Mouse (Mus musculus) ES-Bruce4 (cell line): ENCODE measurements at regions not wholly inside any gene's neighbourhood (a gene's known extent, or its start where the extent isn't known, plus 50 kb on each side); places are given as distances from the start of the nearest gene placed in this dataset.

Experiments
- H3K27ac ChIP-seq: 2 replicates; pipeline ENCODE4 v1.5.1; 2012; ENCODE audit warnings: low read length, inconsistent platforms; ENCODE audit not compliant: insufficient read depth
- H3K27me3 ChIP-seq: 2 replicates; pipeline ENCODE4 v1.6.1; 2012; ENCODE audit warnings: mild to moderate bottlenecking, low read length, inconsistent platforms; ENCODE audit not compliant: control insufficient read depth, poor library complexity, insufficient read depth, severe bottlenecking
- H3K36me3 ChIP-seq: 2 replicates; pipeline ENCODE4 v1.6.1; 2012; ENCODE audit warnings: inconsistent platforms, mild to moderate bottlenecking, low read length, moderate library complexity; ENCODE audit not compliant: control insufficient read depth, poor library complexity, insufficient read depth, severe bottlenecking
- H3K4me1 ChIP-seq: one replicate; pipeline ENCODE4 v1.8.1; 2011; ENCODE audit warnings: low read length; ENCODE audit not compliant: control insufficient read depth, insufficient read depth
- H3K4me3 ChIP-seq: 2 replicates; pipeline ENCODE4 v1.5.1; 2011; ENCODE audit warnings: low read depth, mild to moderate bottlenecking, low read length
- H3K9ac ChIP-seq: 2 replicates; pipeline ENCODE4 v1.6.1; 2012; ENCODE audit warnings: low read depth, mild to moderate bottlenecking, inconsistent platforms; ENCODE audit not compliant: poor library complexity, severe bottlenecking
- H3K9me3 ChIP-seq: replicated peaks from 2 replicates; pipeline ENCODE4 v1.6.1; 2012; ENCODE audit warnings: mild to moderate bottlenecking, low read length, inconsistent platforms; ENCODE audit not compliant: control insufficient read depth, poor library complexity, insufficient read depth, severe bottlenecking
- CTCF ChIP-seq: IDR thresholded peaks from one replicate; pipeline ENCODE4 v1.8.1; 2011; ENCODE audit warnings: low read depth, low read length
- EP300 ChIP-seq: IDR thresholded peaks from 2 replicates; pipeline ENCODE4 v1.6.1; 2011; ENCODE audit warnings: low read depth, low read length; ENCODE audit not compliant: insufficient read depth
- POLR2A ChIP-seq: IDR thresholded peaks from one replicate; pipeline ENCODE4 v1.8.1; 2011; ENCODE audit warnings: low read length; ENCODE audit not compliant: insufficient read depth

- Histone ChIP-seq H3K36me3 (no peaks in the 10 kb centered on the region), H3K9ac (no peak overlapping the region), H3K4me1 (no peaks in the 10 kb centered on the region), H3K27me3 (no peaks in the 10 kb centered on the region), H3K9me3 (peaks cover 7% of the 10 kb centered on the region), H3K27ac (no peak overlapping the region), H3K4me3 (no peak overlapping the region)
- no peak for TF ChIP-seq CTCF
- no peak for TF ChIP-seq POLR2A
- TF ChIP-seq EP300 = no peak
These were observed 615.3 kb upstream of the Fbxo33 start for GRCm38 (mm10) chr12:59834809-59835208.

- no peaks in the 10 kb centered on the region for H3K36me3 ChIP-seq
- H3K4me3 ChIP-seq = no peak overlapping the region
These were observed 603.4 kb upstream of the Fbxo33 start for GRCm38 (mm10) chr12:59822918-59823317.

GRCm38 (mm10) chr12:59822435-59822834 lies 602.9 kb upstream of the Fbxo33 start:
- Histone ChIP-seq H3K9me3 (no peaks in the 10 kb centered on the region), H3K27me3 (no peaks in the 10 kb centered on the region), H3K4me3 (no peak overlapping the region), H3K36me3 (no peaks in the 10 kb centered on the region), H3K9ac (no peak overlapping the region), H3K4me1 (no peaks in the 10 kb centered on the region), H3K27ac (no peak overlapping the region)
- TF ChIP-seq CTCF = no peak
- TF ChIP-seq POLR2A = no peak
- no peak for TF ChIP-seq EP300

More at GRCm38 (mm10) chr12:59822918-59823317, 603.4 kb upstream of the Fbxo33 start:
- H3K27ac ChIP-seq = no peak overlapping the region
- no peaks in the 10 kb centered on the region for H3K4me1 ChIP-seq
- TF ChIP-seq POLR2A (no peak), CTCF (no peak), EP300 (no peak)
- no peak overlapping the region for H3K9ac ChIP-seq
- H3K27me3 ChIP-seq = no peaks in the 10 kb centered on the region
- H3K9me3 ChIP-seq = no peaks in the 10 kb centered on the region

- H3K9me3 ChIP-seq = no peaks in the 10 kb centered on the region
- no peaks in the 10 kb centered on the region for H3K4me1 ChIP-seq
- TF ChIP-seq CTCF (no peak), EP300 (no peak), POLR2A (no peak)
- no peak overlapping the region for H3K27ac ChIP-seq
- no peaks in the 10 kb centered on the region for H3K36me3 ChIP-seq
- H3K9ac ChIP-seq = no peak overlapping the region
- no peaks in the 10 kb centered on the region for H3K27me3 ChIP-seq
- no peak overlapping the region for H3K4me3 ChIP-seq
These were observed 602.2 kb upstream of the Fbxo33 start for GRCm38 (mm10) chr12:59821698-59822097.

- no peak for TF ChIP-seq POLR2A
- no peak for TF ChIP-seq EP300
- TF ChIP-seq CTCF = no peak
- H3K4me3 ChIP-seq = no peak overlapping the region
- no peaks in the 10 kb centered on the region for H3K36me3 ChIP-seq
- no peaks in the 10 kb centered on the region for H3K27me3 ChIP-seq
- H3K9me3 ChIP-seq = 0 out of 2 replicates have a peak, but pooled peaks cover 2% of the 10 kb centered on the region
- H3K9ac ChIP-seq = no peak overlapping the region
- H3K4me1 ChIP-seq = no peaks in the 10 kb centered on the region
- no peak overlapping the region for H3K27ac ChIP-seq
These were observed 596.4 kb upstream of the Fbxo33 start for GRCm38 (mm10) chr12:59815965-59816364.

GRCm38 (mm10) chr12:59814356-59814755 lies 594.8 kb upstream of the Fbxo33 start:
- Histone ChIP-seq H3K4me1 (no peaks in the 10 kb centered on the region), H3K27ac (no peak overlapping the region), H3K9me3 (0 out of 2 replicates have a peak, but pooled peaks cover 2% of the 10 kb centered on the region), H3K9ac (no peak overlapping the region), H3K27me3 (no peaks in the 10 kb centered on the region), H3K4me3 (no peak overlapping the region), H3K36me3 (no peaks in the 10 kb centered on the region)
- TF ChIP-seq POLR2A = no peak
- no peak for TF ChIP-seq CTCF
- TF ChIP-seq EP300 = no peak
